Mouse (Mus musculus) right cerebral cortex, adult 18-20 months (tissue): Measurements from ENCODE around the gene Ccm2.

Experiments used
- DNase-seq: peaks from one replicate; pipeline ENCODE4 v3.0.0; 2022; ENCODE audit warnings: mixed read lengths

Gene Ccm2

GRCm38 (mm10) chr11:6530746-6531145 is 15.9 kb upstream of the Ccm2 start:
- no peak for DNase-seq

- DNase-seq = no peak
Observed at GRCm38 (mm10) chr11:6544683-6545082, 2.0 kb upstream of the Ccm2 start.

- DNase-seq = no peak
Observed at GRCm38 (mm10) chr11:6545186-6545856, 1.4 kb upstream of the Ccm2 start.

- no peak for DNase-seq
Observed at GRCm38 (mm10) chr11:6545857-6546192, 862 bp upstream of the Ccm2 start.

GRCm38 (mm10) chr11:6547037-6547680 is 472 bp downstream of the Ccm2 start:
- peak; percentile 36 for DNase-seq

GRCm38 (mm10) chr11:6547696-6548325 is 1.1 kb downstream of the Ccm2 start:
- DNase-seq = no peak

GRCm38 (mm10) chr11:6549770-6550169 is 3.1 kb downstream of the Ccm2 start:
- no peak for DNase-seq

GRCm38 (mm10) chr11:6550201-6550600 is 3.5 kb downstream of the Ccm2 start:
- no peak for DNase-seq

- no peak for DNase-seq
Observed at GRCm38 (mm10) chr11:6558234-6558633, 11.5 kb downstream of the Ccm2 start.

GRCm38 (mm10) chr11:6559996-6560395 is 13.3 kb downstream of the Ccm2 start:
- DNase-seq = no peak

GRCm38 (mm10) chr11:6560655-6561360 is 14.1 kb downstream of the Ccm2 start:
- DNase-seq = no peak

GRCm38 (mm10) chr11:6561474-6561873 is 14.8 kb downstream of the Ccm2 start:
- DNase-seq = no peak

GRCm38 (mm10) chr11:6562359-6562758 is 15.7 kb downstream of the Ccm2 start:
- DNase-seq = no peak

- DNase-seq = no peak
Observed at GRCm38 (mm10) chr11:6563201-6563600, 16.5 kb downstream of the Ccm2 start.

- DNase-seq = no peak
Observed at GRCm38 (mm10) chr11:6566496-6566895, 19.8 kb downstream of the Ccm2 start.

- DNase-seq = no peak
Observed at GRCm38 (mm10) chr11:6567951-6568350, 21.3 kb downstream of the Ccm2 start.

GRCm38 (mm10) chr11:6568584-6569409 is 22.1 kb downstream of the Ccm2 start:
- peak; percentile 74 for DNase-seq

GRCm38 (mm10) chr11:6569410-6569777 is 22.7 kb downstream of the Ccm2 start:
- no peak for DNase-seq

GRCm38 (mm10) chr11:6576151-6576550 is 29.5 kb downstream of the Ccm2 start:
- DNase-seq = no peak

GRCm38 (mm10) chr11:6579361-6579760 is 32.7 kb downstream of the Ccm2 start:
- no peak for DNase-seq

- no peak for DNase-seq
Observed at GRCm38 (mm10) chr11:6580065-6580750, 33.5 kb downstream of the Ccm2 start.

- no peak for DNase-seq
Observed at GRCm38 (mm10) chr11:6581560-6581959, 34.9 kb downstream of the Ccm2 start.
